Mouse (Mus musculus) olfactory bulb, adult 2 months (tissue): ENCODE data around the gene Mxi1.

Source experiments
- CTCF ChIP-seq: fragments of 200-500 bp; IDR thresholded peaks from 2 replicates; pipeline ENCODE4 v1.5.1; 2012; ENCODE audit warnings: low read depth, mild to moderate bottlenecking, low read length, moderate library complexity; ENCODE audit not compliant: insufficient read depth
- POLR2A ChIP-seq: fragments of 200-500 bp; IDR thresholded peaks from 2 replicates; pipeline ENCODE4 v1.6.1; 2012; ENCODE audit warnings: mild to moderate bottlenecking, low read depth, low read length, moderate library complexity; ENCODE audit not compliant: insufficient read depth

DNA sequence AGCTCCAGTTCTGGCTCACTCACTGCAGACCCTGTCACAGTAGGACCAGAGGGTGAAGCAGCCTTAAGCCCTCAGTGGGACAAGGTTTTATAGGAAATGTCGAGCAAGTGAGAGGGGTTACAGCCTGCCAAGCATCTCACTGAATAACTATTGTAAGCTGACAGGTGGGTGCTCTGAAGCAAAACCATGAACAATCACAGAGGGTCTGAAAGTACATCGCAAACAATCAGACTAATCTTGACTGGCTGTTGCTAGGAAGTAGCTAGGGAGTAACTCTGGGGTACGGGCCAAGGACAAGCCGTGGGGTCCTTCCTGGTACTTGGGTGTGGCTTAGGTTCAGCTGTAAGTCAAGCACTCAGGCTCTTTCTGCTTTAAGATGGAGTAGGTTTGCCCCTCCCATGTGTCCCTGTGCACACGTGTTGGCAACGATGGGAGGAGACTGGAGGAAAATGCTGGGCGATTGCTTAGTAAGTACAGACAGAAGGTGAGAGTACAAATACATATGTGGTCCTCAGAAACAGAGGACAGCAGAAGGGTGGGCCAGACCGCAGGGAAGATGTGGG lies 82.5 kb downstream of the Mxi1 start:
- no peak for TF ChIP-seq CTCF
- TF ChIP-seq POLR2A, result no peak
